Mouse (Mus musculus) C2C12 (cell line): ENCODE results near the gene Cacng8. TPM values are rescaled to one million over a fixed set of nuclear protein-coding genes. Genes with fewer than 3 reads are reported as not detected.

Experiments used
- H3K27me3 ChIP-seq: one replicate; pipeline ENCODE4 v1.6.1; 2011; ENCODE audit not compliant: control insufficient read depth, insufficient read depth, insufficient read length
- H3K36me3 ChIP-seq: one replicate; pipeline ENCODE4 v1.6.1; 2011; ENCODE audit not compliant: control insufficient read depth, insufficient read depth
- H3K4me3 ChIP-seq: one replicate; pipeline ENCODE4 v1.5.1; 2011; ENCODE audit warnings: mild to moderate bottlenecking, control low read depth; ENCODE audit not compliant: poor library complexity, insufficient read depth, severe bottlenecking
- H3K79me2 ChIP-seq: one replicate; pipeline ENCODE4 v1.6.1; 2011; ENCODE audit not compliant: control insufficient read depth, insufficient read depth
- H3K79me3 ChIP-seq: one replicate; pipeline ENCODE4 v1.6.1; 2011; ENCODE audit warnings: low read depth, control low read depth
- H3ac ChIP-seq: one replicate; pipeline ENCODE3; 2011; ENCODE audit warnings: low read depth; ENCODE audit not compliant: control insufficient read depth, insufficient read length
- CEBPB ChIP-seq: IDR thresholded peaks from one replicate; pipeline ENCODE4 v1.6.1; 2011; ENCODE audit warnings: low read depth, mild to moderate bottlenecking, control low read depth, moderate library complexity
- CTCF ChIP-seq: IDR thresholded peaks from one replicate; pipeline ENCODE4 v1.5.1; 2011; ENCODE audit not compliant: control insufficient read depth, insufficient read depth, insufficient read length
- FOSL1 ChIP-seq: IDR thresholded peaks from one replicate; pipeline ENCODE4 v1.8.0; 2011; ENCODE audit warnings: mild to moderate bottlenecking, low read length; ENCODE audit not compliant: poor library complexity, insufficient read depth, severe bottlenecking
- MAX ChIP-seq: IDR thresholded peaks from one replicate; pipeline ENCODE4 v1.6.1; 2011; ENCODE audit warnings: mild to moderate bottlenecking, control low read depth
- MYOD1 ChIP-seq: IDR thresholded peaks from one replicate; pipeline ENCODE4 v1.6.1; 2011; ENCODE audit warnings: low read depth; ENCODE audit not compliant: control insufficient read depth, insufficient read length
- MYOG ChIP-seq: IDR thresholded peaks from one replicate; pipeline ENCODE4 v1.6.1; 2011; ENCODE audit not compliant: control insufficient read depth, insufficient read length; ENCODE audit errors: extremely low read depth
- USF1 ChIP-seq: IDR thresholded peaks from one replicate; pipeline ENCODE4 v1.6.1; 2011; ENCODE audit warnings: low read depth, mild to moderate bottlenecking, control low read depth, moderate library complexity
- polyA plus RNA-seq: library from polyadenylated mRNA; unstranded; fragments of >200 nt; fragmentation: generic; extraction: Trizol; gene quantifications from one replicate; pipeline ENCODE4 v1.2.1, GENCODE M21; 2012; ENCODE audit warnings: missing spikeins

The Cacng8 gene
- polyA plus RNA-seq, 1 experiment, result 1.3 TPM

GRCm38 (mm10) chr7:3376831-3377230 is 13.7 kb upstream of the Cacng8 start:
- no peak overlapping the region for H3K4me3 ChIP-seq
- H3K36me3 ChIP-seq, result no peaks in the 10 kb centered on the region
- no peaks in the 10 kb centered on the region for H3K27me3 ChIP-seq
- TF ChIP-seq CTCF (peak; percentile 13), USF1 (no peak), CEBPB (no peak), MYOD1 (no peak), MAX (no peak), FOSL1 (no peak), MYOG (no peak)
- no peak overlapping the region for H3ac ChIP-seq
- no peaks in the 10 kb centered on the region for H3K79me2 ChIP-seq
- no peaks in the 10 kb centered on the region for H3K79me3 ChIP-seq

GRCm38 (mm10) chr7:3382123-3382522 is 8.4 kb upstream of the Cacng8 start:
- H3ac ChIP-seq, result no peak overlapping the region
- no peaks in the 10 kb centered on the region for H3K36me3 ChIP-seq
- H3K79me3 ChIP-seq, result no peaks in the 10 kb centered on the region
- no peaks in the 10 kb centered on the region for H3K79me2 ChIP-seq
- no peak overlapping the region for H3K4me3 ChIP-seq
- TF ChIP-seq USF1 (no peak), FOSL1 (no peak), MYOD1 (no peak), CEBPB (no peak), MAX (no peak), MYOG (no peak), CTCF (no peak)
- H3K27me3 ChIP-seq, result no peaks in the 10 kb centered on the region

- H3ac ChIP-seq, result no peak overlapping the region
- H3K79me3 ChIP-seq, result no peaks in the 10 kb centered on the region
- H3K36me3 ChIP-seq, result no peaks in the 10 kb centered on the region
- no peak overlapping the region for H3K4me3 ChIP-seq
- TF ChIP-seq CTCF, result no peak
- no peak for TF ChIP-seq MAX
- no peak for TF ChIP-seq MYOD1
- no peak for TF ChIP-seq USF1
- no peak for TF ChIP-seq FOSL1
- no peak for TF ChIP-seq CEBPB
- no peak for TF ChIP-seq MYOG
- H3K79me2 ChIP-seq, result no peaks in the 10 kb centered on the region
- H3K27me3 ChIP-seq, result no peaks in the 10 kb centered on the region
Observed at GRCm38 (mm10) chr7:3384807-3385319, 5.6 kb upstream of the Cacng8 start.

- H3K79me2 ChIP-seq, result no peaks in the 10 kb centered on the region
- H3ac ChIP-seq, result no peak overlapping the region
- no peaks in the 10 kb centered on the region for H3K27me3 ChIP-seq
- TF ChIP-seq USF1, result no peak
- TF ChIP-seq MYOG, result no peak
- TF ChIP-seq CEBPB, result no peak
- TF ChIP-seq MAX, result no peak
- TF ChIP-seq MYOD1, result no peak
- H3K36me3 ChIP-seq, result no peaks in the 10 kb centered on the region
- H3K79me3 ChIP-seq, result no peaks in the 10 kb centered on the region
- no peak overlapping the region for H3K4me3 ChIP-seq
Observed at GRCm38 (mm10) chr7:3386036-3386730, 4.3 kb upstream of the Cacng8 start.

- H3K79me2 ChIP-seq, result no peaks in the 10 kb centered on the region
- no peaks in the 10 kb centered on the region for H3K27me3 ChIP-seq
- TF ChIP-seq MAX (no peak), MYOD1 (no peak), MYOG (no peak)
- H3K79me3 ChIP-seq, result no peaks in the 10 kb centered on the region
- no peaks in the 10 kb centered on the region for H3K36me3 ChIP-seq
- H3ac ChIP-seq, result no peak overlapping the region
- no peak overlapping the region for H3K4me3 ChIP-seq
Observed at GRCm38 (mm10) chr7:3387761-3388160, 2.7 kb upstream of the Cacng8 start.

- H3K36me3 ChIP-seq, result no peaks in the 10 kb centered on the region
- H3K79me2 ChIP-seq, result no peaks in the 10 kb centered on the region
- peaks cover 5% of the 10 kb centered on the region for H3K27me3 ChIP-seq
- H3K79me3 ChIP-seq, result no peaks in the 10 kb centered on the region
- TF ChIP-seq CEBPB, result no peak
- TF ChIP-seq MAX, result no peak
- TF ChIP-seq CTCF, result no peak
- no peak for TF ChIP-seq MYOG
- TF ChIP-seq USF1, result no peak
- TF ChIP-seq FOSL1, result no peak
- no peak for TF ChIP-seq MYOD1
- no peak overlapping the region for H3ac ChIP-seq
- H3K4me3 ChIP-seq, result no peak overlapping the region
Observed at GRCm38 (mm10) chr7:3388885-3389284, 1.6 kb upstream of the Cacng8 start.
